Mouse (Mus musculus) stomach, postnatal 0 days (tissue): ENCODE results near the gene Olfr782.
"Not testable (repeated sequence)": the region's sequence is repeated elsewhere in the genome, so short reads cannot be mapped to it uniquely, and the experiment has no call there.

ENCODE experiments used
- CTCF ChIP-seq: IDR thresholded peaks from 2 replicates; pipeline ENCODE4 v1.5.1; 2016; ENCODE audit warnings: antibody characterized with exemption, low read depth, mild to moderate bottlenecking, moderate library complexity
- EP300 ChIP-seq: optimal IDR thresholded peaks from 2 replicates; pipeline ENCODE3; 2016; ENCODE audit warnings: antibody characterized with exemption

- not testable (repeated sequence) for TF ChIP-seq EP300, CTCF
Measured at GRCm38 (mm10) chr10:129352475-129352874, 3.8 kb downstream of the Olfr782 start.
